Mouse (Mus musculus) hindbrain, embryonic 15.5 days (tissue): ENCODE measurements around the gene Olfr1381. TPM values are rescaled to one million over a fixed set of nuclear protein-coding genes. Genes with fewer than 3 reads are reported as not detected.

Experiments used
- polyA plus RNA-seq: library from polyadenylated mRNA; unstranded; fragments of >200 nt; fragmentation: Nextera tagmentation; extraction: Ambion mirVana; gene quantifications from 2 replicates; pipeline ENCODE4 v1.2.1, GENCODE M21; 2015

The Olfr1381 gene
- polyA plus RNA-seq, 1 experiment from 2014 or later, result not detected

Other genes starting within 250 kb of the Olfr1381 start
- gene Olfr10, start 238.7 kb upstream of the Olfr1381 start, polyA plus RNA-seq, result not detected in 2 replicates
- gene Olfr1391, start 220.7 kb upstream of the Olfr1381 start, polyA plus RNA-seq, result not detected in 2 replicates
- not detected in 2 replicates for gene Olfr1390, start 208.3 kb upstream of the Olfr1381 start, polyA plus RNA-seq
- gene Olfr1389, start 120.4 kb upstream of the Olfr1381 start, polyA plus RNA-seq, result not detected in 2 replicates
- 0.08 and 0.12 TPM in 2 replicates for gene Olfr1388, start 106.8 kb upstream of the Olfr1381 start, polyA plus RNA-seq
- not detected in 2 replicates for gene Olfr1387, start 88.1 kb upstream of the Olfr1381 start, polyA plus RNA-seq
- gene Olfr1386, start 78.4 kb upstream of the Olfr1381 start, polyA plus RNA-seq, result not detected in 2 replicates
- not detected in 2 replicates for gene Olfr1385, start 54.4 kb upstream of the Olfr1381 start, polyA plus RNA-seq
- not detected in 2 replicates for gene Olfr1384, start 36.7 kb upstream of the Olfr1381 start, polyA plus RNA-seq
- gene Olfr1383, start 23.8 kb upstream of the Olfr1381 start, polyA plus RNA-seq, result not detected in 2 replicates
- not detected in 2 replicates for gene Olfr1382, start 15.2 kb upstream of the Olfr1381 start, polyA plus RNA-seq
- not detected in 2 replicates for gene Olfr1380, start 13.4 kb downstream of the Olfr1381 start, polyA plus RNA-seq
- gene Flt4, start 65.8 kb downstream of the Olfr1381 start, polyA plus RNA-seq, result 2.0 and 2.1 TPM in 2 replicates
- 0.36 and 0.56 TPM in 2 replicates for gene Scgb3a1, start 120.2 kb downstream of the Olfr1381 start, polyA plus RNA-seq
- 42.6 and 46.3 TPM in 2 replicates for gene Cnot6, start 169.3 kb downstream of the Olfr1381 start, polyA plus RNA-seq